Mouse (Mus musculus) adrenal gland, postnatal 10 days (tissue): ENCODE measurements at regions not wholly inside any gene's neighbourhood (a gene's known extent, or its start where the extent isn't known, plus 50 kb on each side); places are given as distances from the start of the nearest gene placed in this dataset.
"Not testable (repeated sequence)": the region's sequence is repeated elsewhere in the genome, so short reads cannot be mapped to it uniquely, and the experiment has no call there.

ENCODE experiments used
- DNase-seq: peaks from one replicate; pipeline ENCODE4 v3.0.0; 2021; ENCODE audit warnings: mixed read lengths

DNA sequence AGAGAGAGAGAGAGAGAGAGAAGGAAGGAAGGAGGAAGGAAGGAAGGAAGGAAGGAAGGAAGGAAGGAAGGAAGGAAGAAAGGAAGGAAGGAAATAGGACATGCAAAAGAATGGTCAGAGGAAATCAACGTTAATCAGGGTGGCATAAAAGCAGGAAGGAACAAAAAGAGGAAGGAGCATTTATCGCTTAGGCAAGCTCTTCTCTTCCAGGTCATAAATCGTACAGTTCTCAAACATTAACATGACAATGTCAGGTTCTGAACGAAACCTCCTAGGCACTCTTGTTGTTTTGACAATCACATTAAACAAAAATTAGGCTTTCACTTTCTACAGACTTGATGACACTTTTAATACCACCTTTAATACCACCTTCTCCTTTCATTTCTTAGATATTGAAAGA, 594.0 kb downstream of the Efna5 start:
- DNase-seq = no peak

DNA sequence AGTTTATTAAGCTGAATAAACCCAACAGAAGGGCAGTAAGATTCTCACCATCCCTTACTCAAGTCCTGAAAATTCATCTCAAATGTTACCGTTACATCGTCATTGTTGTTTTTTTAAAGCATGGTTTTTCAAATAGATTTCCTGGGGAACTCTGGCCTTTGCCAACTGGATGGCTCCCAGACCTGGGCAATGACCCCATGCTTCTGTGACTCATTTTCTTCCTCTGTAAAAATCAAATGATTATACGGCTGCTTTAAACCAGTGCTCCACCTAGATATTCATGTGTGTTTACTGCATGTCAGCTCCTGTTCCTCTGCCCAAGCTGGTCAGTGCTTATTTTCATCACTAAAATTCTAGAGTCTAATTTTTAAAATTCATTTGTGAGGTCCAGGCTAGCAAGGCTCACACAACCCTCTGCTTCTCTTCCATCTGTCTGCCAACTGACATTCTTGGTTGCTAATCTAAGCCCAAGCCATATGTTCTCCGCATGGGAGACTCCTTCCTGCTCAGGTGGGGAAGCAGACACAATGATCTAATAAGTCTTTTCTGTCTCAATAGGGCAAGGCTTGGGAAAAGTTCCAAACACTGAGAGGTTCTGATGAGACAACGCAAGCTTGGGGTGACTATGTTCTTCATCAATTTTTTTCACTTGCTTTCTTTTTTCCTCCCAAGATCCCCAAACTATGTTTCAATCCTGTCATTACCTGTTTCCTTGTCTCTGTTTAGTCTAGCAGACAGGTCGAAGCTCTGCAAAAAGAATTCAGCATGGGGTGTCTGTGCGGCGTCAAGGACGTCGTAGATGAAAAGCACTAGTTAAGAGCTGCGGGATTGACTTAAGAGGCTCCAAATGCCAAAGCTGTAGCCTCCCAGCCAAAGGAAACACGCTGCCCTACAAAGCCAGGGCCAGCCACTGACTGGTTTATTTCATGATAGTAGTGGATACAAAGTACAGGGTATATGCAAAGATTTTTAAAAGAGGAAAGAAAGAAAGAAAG, 594.7 kb downstream of the Efna5 start:
- DNase-seq = no peak

GRCm38 (mm10) chr17:62280201-62280600, 600.9 kb downstream of the Efna5 start:
- no peak for DNase-seq

- no peak for DNase-seq
Measured at GRCm38 (mm10) chr17:62271399-62271798, 609.7 kb downstream of the Efna5 start.

- DNase-seq = no peak
Measured at GRCm38 (mm10) chr17:62269279-62269678, 611.8 kb downstream of the Efna5 start.

DNA sequence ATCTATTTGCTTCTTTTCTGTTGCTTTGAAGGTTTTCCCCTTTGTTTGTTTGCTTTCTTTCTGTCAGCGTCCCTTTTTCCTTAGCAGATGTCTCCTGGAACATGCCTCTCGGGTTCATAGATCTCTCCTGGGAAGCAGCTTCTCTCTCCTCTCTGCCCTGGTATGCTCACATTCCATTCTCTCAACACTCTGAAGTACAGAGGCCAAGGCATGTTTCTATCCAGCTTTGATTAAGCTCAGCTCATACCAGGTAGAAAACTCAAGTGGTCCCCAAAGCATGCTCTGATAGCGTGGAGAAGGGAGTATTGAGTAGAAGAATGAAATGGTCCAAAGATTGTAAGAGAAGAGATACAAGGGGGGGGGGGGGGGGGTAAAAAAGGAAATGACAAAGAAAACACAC, 627.7 kb downstream of the Efna5 start:
- DNase-seq = no peak

GRCm38 (mm10) chr17:62248011-62248410, 633.1 kb downstream of the Efna5 start:
- no peak for DNase-seq

- no peak for DNase-seq
Measured at GRCm38 (mm10) chr17:62246650-62247049, 634.5 kb downstream of the Efna5 start.

- no peak for DNase-seq
Measured at GRCm38 (mm10) chr17:62230939-62231338, 650.2 kb downstream of the Efna5 start.

DNA sequence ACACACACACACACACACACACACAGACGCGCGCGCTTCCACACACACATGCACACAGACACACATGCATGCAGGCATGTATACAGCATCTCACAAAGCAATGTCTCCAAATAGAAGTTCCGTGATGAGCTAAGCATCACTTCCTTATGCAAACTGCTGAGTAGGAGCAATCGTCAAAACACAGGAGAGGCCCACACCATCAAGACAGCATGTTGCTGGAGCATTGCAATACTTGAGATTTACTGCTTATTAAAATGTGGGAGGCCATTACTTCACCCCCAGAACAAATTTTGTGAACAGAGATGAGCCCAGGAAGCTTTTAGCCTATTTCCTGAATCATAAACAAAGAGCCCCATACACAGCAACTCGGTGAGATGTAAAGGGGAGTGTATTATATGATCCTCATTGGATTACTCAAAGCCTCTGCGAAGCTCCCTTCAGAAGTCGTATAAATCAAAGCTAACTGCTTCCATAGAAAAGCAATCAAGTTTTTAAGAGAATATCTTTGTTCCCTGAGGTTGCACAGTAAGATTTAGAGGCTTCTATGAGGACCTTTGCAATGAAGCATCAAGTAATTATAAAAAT, 670.6 kb downstream of the Efna5 start:
- DNase-seq = no peak

DNA sequence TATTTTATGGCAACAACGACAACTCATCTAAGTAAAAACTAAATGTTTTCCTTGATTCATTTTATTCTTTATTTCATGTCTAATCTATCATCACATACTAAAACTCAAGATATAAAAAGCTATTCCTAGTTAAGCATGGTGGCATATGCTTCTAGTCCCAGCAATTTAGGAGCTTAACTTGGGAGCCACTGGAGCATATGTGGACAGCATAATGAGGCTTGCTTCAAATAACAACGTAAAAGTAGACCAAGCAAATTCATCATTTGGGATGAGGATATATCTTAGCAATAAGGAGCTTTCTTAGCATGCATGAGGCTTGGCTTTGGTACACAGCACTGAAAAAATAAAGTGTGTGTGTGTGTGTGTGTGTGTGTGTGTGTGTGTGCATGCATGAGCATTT, 678.5 kb downstream of the Efna5 start:
- DNase-seq = no peak

DNA sequence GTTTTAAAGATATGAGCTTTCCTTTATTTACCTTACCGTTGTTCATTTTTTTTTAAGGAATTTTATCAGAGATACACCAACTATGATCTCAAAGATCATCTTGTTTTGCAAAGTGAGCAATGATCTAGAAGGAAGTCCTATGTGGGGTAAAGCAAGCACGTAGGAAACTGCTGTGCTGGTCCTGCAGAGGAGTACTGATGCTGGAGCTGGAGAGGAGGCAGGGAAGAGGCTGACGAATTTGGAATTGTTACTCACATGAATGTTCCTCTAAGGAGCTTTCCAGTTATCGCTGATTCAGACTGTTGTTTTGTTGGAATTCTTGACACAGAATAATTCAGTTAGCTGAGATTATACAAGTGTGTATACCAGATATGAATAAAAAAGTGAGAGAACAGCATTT, 680.6 kb downstream of the Efna5 start:
- DNase-seq = no peak

GRCm38 (mm10) chr17:62199559-62199958, 681.6 kb downstream of the Efna5 start:
- no peak for DNase-seq

GRCm38 (mm10) chr17:62178612-62179210, 702.4 kb downstream of the Efna5 start:
- DNase-seq = no peak

DNA sequence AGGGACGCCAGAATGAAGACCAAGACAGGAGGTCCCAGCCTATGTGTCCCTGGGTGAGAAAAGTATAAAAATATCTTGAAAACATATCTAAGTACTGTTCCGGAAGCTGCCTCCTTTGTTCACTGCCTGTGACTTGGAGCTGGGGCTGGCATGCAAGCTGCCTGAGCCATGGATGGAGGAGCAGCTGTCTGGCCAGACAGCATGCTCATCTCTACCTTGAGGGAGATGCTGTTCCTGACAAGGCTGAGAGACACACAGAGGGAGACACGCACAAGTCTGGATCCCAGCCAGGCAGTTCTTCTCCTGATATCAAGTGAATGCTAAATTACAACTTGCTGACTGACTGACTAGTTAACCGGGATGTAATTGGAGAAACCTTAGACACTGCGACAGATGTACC, 704.8 kb downstream of the Efna5 start:
- DNase-seq = no peak

DNA sequence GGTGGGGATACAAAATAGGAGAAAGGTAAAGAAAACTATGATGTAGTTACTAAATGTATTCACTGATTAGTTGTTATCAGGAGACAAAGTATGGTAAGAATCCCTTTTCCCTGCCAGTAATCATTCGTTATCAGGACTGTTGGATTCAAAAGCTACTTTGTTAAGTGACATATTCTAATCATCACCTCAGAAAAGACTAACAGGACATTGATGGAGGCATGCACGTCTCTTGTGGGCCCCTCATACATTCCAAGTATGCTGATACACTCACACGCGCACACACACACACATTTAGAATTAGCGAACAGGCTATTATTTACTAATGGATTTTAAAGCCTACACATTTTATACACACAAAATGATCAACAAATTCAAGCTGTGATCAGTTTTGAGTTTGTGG, 708.8 kb downstream of the Efna5 start:
- no peak for DNase-seq

DNA sequence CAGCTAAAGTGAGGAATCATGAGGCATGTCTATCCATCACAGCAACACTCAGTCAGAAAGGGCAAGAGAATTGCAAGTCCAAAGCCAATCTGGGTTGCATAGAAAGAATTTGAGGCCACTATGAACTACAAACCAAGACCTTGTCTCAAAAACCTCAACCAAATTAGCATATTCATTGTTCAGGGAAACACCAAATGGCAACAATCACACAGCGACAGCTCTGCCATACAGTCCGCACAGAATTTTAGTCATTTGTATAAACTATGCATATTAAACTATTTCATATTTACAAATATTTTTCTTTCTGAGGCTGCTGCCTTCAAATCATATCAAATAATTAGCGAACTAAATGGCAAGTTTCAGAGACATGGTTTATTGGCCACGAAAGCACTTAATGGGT, 709.6 kb downstream of the Efna5 start:
- no peak for DNase-seq

- DNase-seq = no peak
Measured at GRCm38 (mm10) chr17:62161457-62161856, 719.7 kb downstream of the Efna5 start.

GRCm38 (mm10) chr17:62160301-62160700, 720.8 kb downstream of the Efna5 start:
- no peak for DNase-seq

DNA sequence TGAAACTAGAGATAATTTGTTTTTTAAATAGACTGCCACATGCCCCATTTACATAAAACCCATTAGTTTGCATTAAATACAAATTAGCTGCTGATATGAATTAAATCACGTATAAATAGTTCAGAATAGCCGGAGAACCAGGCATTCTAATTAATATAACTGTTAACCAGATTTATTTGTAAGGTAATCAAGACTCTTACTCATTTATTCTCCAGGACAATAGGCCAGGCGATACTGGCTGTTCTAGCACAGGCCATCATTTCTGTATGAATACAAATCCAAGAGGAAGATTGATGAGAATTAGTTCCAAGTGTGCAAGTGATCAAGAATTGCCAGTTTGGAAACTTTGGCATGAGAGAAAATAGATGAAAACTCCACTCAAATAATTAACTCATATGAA, 746.1 kb downstream of the Efna5 start:
- no peak for DNase-seq

- DNase-seq = not testable (repeated sequence)
Measured at GRCm38 (mm10) chr17:62111703-62112102, 769.4 kb downstream of the Efna5 start.

GRCm38 (mm10) chr17:62109052-62109451, 772.1 kb downstream of the Efna5 start:
- no peak for DNase-seq

DNA sequence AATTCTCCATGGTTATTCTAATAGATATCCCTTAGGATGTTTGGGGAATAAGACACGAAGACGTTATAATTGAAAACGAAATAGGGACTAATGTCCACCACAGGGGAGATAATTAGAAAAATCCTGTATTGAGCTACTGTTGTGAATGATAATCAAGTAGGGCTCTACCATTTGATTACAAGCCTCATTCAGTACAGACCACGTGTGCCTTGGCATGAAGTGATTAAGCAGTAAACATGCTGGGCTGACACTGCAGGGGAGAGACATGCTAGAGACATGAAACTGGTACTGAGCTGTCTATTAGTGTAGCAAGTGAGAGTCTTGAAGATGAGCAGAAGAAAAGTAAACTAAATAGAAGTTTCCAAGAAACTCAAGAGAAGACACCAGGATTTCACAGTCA, 797.8 kb downstream of the Efna5 start:
- DNase-seq = no peak
